Mouse (Mus musculus): ENCODE measurements around the gene Txlng.

DNA sequence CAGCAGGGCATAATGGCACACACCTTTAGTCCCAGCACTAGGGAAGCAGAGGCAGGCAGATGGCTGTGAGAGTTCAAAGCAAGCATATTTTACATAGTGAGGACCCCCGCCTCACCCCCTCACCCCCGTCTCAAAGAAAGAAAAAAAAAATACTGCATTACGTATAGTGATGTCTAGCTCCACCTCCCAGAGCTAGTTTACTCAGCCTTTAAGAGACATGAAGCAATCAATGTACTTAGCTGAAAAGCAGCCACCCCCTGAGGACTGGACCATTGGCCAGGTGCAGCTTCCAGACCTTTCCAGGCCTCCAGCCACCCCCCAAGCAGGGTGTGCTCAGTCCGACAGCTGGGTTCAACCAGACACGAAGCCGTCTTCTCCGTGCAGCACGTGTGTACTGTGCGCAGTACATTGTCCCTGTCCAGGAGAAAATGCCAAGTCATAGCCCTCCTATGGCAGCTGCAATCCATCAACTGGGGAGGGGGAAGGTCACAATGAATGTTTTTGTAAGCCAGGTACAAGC, 93.1 kb downstream of the Txlng start:
- TF ChIP-seq TCF12 (IDR thresholded peaks at IDR 0.05; ENCODE audit: insufficient read depth, poor library complexity, severe bottlenecking) (no peak), POLR2A (IDR thresholded peaks at IDR 0.05; ENCODE audit: insufficient read length, low read depth) (no peak), MYOG (IDR thresholded peaks at IDR 0.05; ENCODE audit: control insufficient read depth in 1 of 3, insufficient read depth in 1 of 3, insufficient read length in 2 of 3, low read depth in 2 of 3) (peak in 1 of 3 experiments; percentile 4), CEBPB (IDR thresholded peaks at IDR 0.05; ENCODE audit: insufficient read depth, poor library complexity, severe bottlenecking) (no peak), MYOD1 (IDR thresholded peaks at IDR 0.05; ENCODE audit: control insufficient read depth in 1 of 3, insufficient read length in 2 of 3, low read depth in 2 of 3) (no peak), POLR2AphosphoS2 (IDR thresholded peaks at IDR 0.05; ENCODE audit: insufficient read length, low read depth) (no peak), MAX (IDR thresholded peaks at IDR 0.05; ENCODE audit: low read depth) (no peak), SRF (IDR thresholded peaks at IDR 0.05; ENCODE audit: control insufficient read depth, insufficient read length, low read depth) (no peak)
